Mouse (Mus musculus) MEL (cell line): ENCODE data around the gene Gm42957. TPM values are rescaled to one million over a fixed set of nuclear protein-coding genes. Genes with fewer than 3 reads are reported as not detected.

Source experiments
- DNase-seq: peaks from one replicate; pipeline ENCODE4 v3.0.0; 2011; ENCODE audit warnings: low read depth, low spot score
- H3K27ac ChIP-seq: 2 replicates; pipeline ENCODE4 v1.5.1; 2012; ENCODE audit warnings: low read depth, mild to moderate bottlenecking, control low read depth, low read length, moderate library complexity; ENCODE audit not compliant: control insufficient read depth
- H3K27me3 ChIP-seq, 2 experiments: fragments of 150-350 bp in 1 of 2; sonication (generic) in 1 of 2; 2 replicates each; pipeline ENCODE4 v1.6.1; 2012; ENCODE audit warnings: low read length in 2 of 2, mild to moderate bottlenecking in 2 of 2, improper control_type of control experiment in 1 of 2, moderate library complexity in 1 of 2; ENCODE audit not compliant: insufficient read depth in 2 of 2, control insufficient read depth in 1 of 2
- H3K36me3 ChIP-seq, 2 experiments: 2 replicates each; pipeline ENCODE4 v1.6.1; 2012 to 2014; ENCODE audit warnings: low read length in 2 of 2, improper control_type of control experiment in 1 of 2, inconsistent platforms in 1 of 2, mild to moderate bottlenecking in 1 of 2; ENCODE audit not compliant: insufficient read depth in 2 of 2, control insufficient read depth in 1 of 2
- H3K4me1 ChIP-seq, 2 experiments: fragments of 150-350 bp in 1 of 2; sonication (generic) in 1 of 2; 2 replicates each; pipeline ENCODE4 v1.6.1; 2012; ENCODE audit warnings: low read length in 2 of 2, improper control_type of control experiment in 1 of 2, mild to moderate bottlenecking in 1 of 2; ENCODE audit not compliant: insufficient read depth in 2 of 2, control insufficient read depth in 1 of 2
- H3K4me3 ChIP-seq, 2 experiments: fragments of 150-350 bp in 1 of 2; sonication (generic) in 1 of 2; 2 replicates each; pipeline ENCODE4 v1.5.1; 2012; ENCODE audit warnings: low read depth in 2 of 2, low read length in 2 of 2, mild to moderate bottlenecking in 2 of 2, moderate library complexity in 2 of 2, control low read depth in 1 of 2, improper control_type of control experiment in 1 of 2; ENCODE audit not compliant: control insufficient read depth in 1 of 2, insufficient read depth in 1 of 2
- H3K79me2 ChIP-seq: 2 replicates; pipeline ENCODE4 v1.6.1; 2012; ENCODE audit warnings: mild to moderate bottlenecking, low read length, moderate library complexity; ENCODE audit not compliant: control insufficient read depth, poor library complexity, insufficient read depth
- H3K9ac ChIP-seq: 2 replicates; pipeline ENCODE4 v1.6.1; 2012; ENCODE audit warnings: low read depth, mild to moderate bottlenecking, control low read depth, low read length, moderate library complexity; ENCODE audit not compliant: control insufficient read depth, poor library complexity, severe bottlenecking
- H3K9me3 ChIP-seq: fragments of 150-350 bp; sonication (generic); replicated peaks from 2 replicates; pipeline ENCODE4 v1.6.1; 2012; ENCODE audit warnings: mild to moderate bottlenecking, low read length, improper control_type of control experiment, moderate library complexity; ENCODE audit not compliant: insufficient read depth
- BHLHE40 ChIP-seq: IDR thresholded peaks from 2 replicates; pipeline ENCODE4 v1.6.1; 2012; ENCODE audit warnings: low read depth, mild to moderate bottlenecking, inconsistent platforms, low read length, improper control_type of control experiment, borderline replicate concordance
- CTCF ChIP-seq, 3 experiments: IDR thresholded peaks in 2 of 3; conservative IDR thresholded peaks in 1 of 3; 2 replicates each; pipeline ENCODE4 v1.5.1; 2011 to 2012; ENCODE audit warnings: low read length in 3 of 3, low read depth in 2 of 3, mild to moderate bottlenecking in 2 of 3, improper control_type of control experiment in 1 of 3, inconsistent platforms in 1 of 3, mixed read lengths in 1 of 3, moderate library complexity in 1 of 3; ENCODE audit not compliant: control insufficient read depth in 1 of 3, insufficient read depth in 1 of 3, poor library complexity in 1 of 3, severe bottlenecking in 1 of 3
- E2F4 ChIP-seq: IDR thresholded peaks from 2 replicates; pipeline ENCODE4 v1.6.1; 2011; ENCODE audit warnings: low read depth, low read length, improper control_type of control experiment, borderline replicate concordance
- ELF1 ChIP-seq: IDR thresholded peaks from 2 replicates; pipeline ENCODE4 v1.6.1; 2014; ENCODE audit warnings: low read depth, mild to moderate bottlenecking, inconsistent platforms, low read length, improper control_type of control experiment, moderate library complexity
- EP300 ChIP-seq, 2 experiments: IDR thresholded peaks; 2 replicates each; pipeline ENCODE4 v1.6.1; 2011; ENCODE audit warnings: improper control_type of control experiment in 2 of 2, low read length in 2 of 2, low read depth in 1 of 2, mild to moderate bottlenecking in 1 of 2
- ETS1 ChIP-seq: IDR thresholded peaks from 2 replicates; pipeline ENCODE4 v1.6.1; 2012; ENCODE audit warnings: low read depth, mild to moderate bottlenecking, inconsistent platforms, low read length, improper control_type of control experiment, moderate library complexity
- GABPA ChIP-seq: IDR thresholded peaks from 2 replicates; pipeline ENCODE4 v1.6.1; 2012; ENCODE audit warnings: low read depth, mild to moderate bottlenecking, inconsistent platforms, low read length, improper control_type of control experiment, moderate library complexity
- GATA1 ChIP-seq: IDR thresholded peaks from 2 replicates; pipeline ENCODE4 v1.6.1; 2011; ENCODE audit warnings: low read depth, low read length, improper control_type of control experiment
- HCFC1 ChIP-seq: IDR thresholded peaks from 2 replicates; pipeline ENCODE4 v1.6.1; 2012; ENCODE audit warnings: low read depth, mild to moderate bottlenecking, inconsistent platforms, low read length, improper control_type of control experiment, moderate library complexity
- JUND ChIP-seq: IDR thresholded peaks from 2 replicates; pipeline ENCODE4 v1.6.1; 2011; ENCODE audit warnings: low read depth, mild to moderate bottlenecking, improper control_type of control experiment, low read length
- KAT2A ChIP-seq: conservative IDR thresholded peaks from 2 replicates; pipeline ENCODE4 v1.6.1; 2012; ENCODE audit warnings: low read depth, low read length, improper control_type of control experiment, inconsistent platforms
- MAFK ChIP-seq: IDR thresholded peaks from 2 replicates; pipeline ENCODE4 v1.6.1; 2011; ENCODE audit warnings: low read depth, mild to moderate bottlenecking, low read length, improper control_type of control experiment, borderline replicate concordance
- MAX ChIP-seq: IDR thresholded peaks from 2 replicates; pipeline ENCODE4 v1.6.1; 2011; ENCODE audit warnings: low read length, improper control_type of control experiment
- MAZ ChIP-seq: IDR thresholded peaks from 2 replicates; pipeline ENCODE4 v1.6.1; 2012; ENCODE audit warnings: low read depth, mild to moderate bottlenecking, inconsistent platforms, low read length, improper control_type of control experiment
- MXI1 ChIP-seq: IDR thresholded peaks from 2 replicates; pipeline ENCODE4 v1.6.1; 2011; ENCODE audit warnings: mild to moderate bottlenecking, low read depth, low read length, improper control_type of control experiment
- MYB ChIP-seq: IDR thresholded peaks from 2 replicates; pipeline ENCODE4 v1.6.1; 2011; ENCODE audit warnings: mild to moderate bottlenecking, low read depth, low read length, improper control_type of control experiment
- MYC ChIP-seq: IDR thresholded peaks from 2 replicates; pipeline ENCODE4 v1.6.1; 2011; ENCODE audit warnings: low read depth, mild to moderate bottlenecking, low read length, improper control_type of control experiment, moderate library complexity
- NELFE ChIP-seq: IDR thresholded peaks from 2 replicates; pipeline ENCODE4 v1.6.1; 2011; ENCODE audit warnings: low read depth, low read length, improper control_type of control experiment
- NRF1 ChIP-seq: IDR thresholded peaks from 2 replicates; pipeline ENCODE4 v1.6.1; 2014; ENCODE audit warnings: low read depth, mild to moderate bottlenecking, inconsistent platforms, low read length, improper control_type of control experiment, moderate library complexity; ENCODE audit not compliant: poor library complexity, insufficient read depth, severe bottlenecking
- POLR2A ChIP-seq, 2 experiments: IDR thresholded peaks; 2 replicates each; pipeline ENCODE4 v1.6.1; 2011 to 2012; ENCODE audit warnings: low read length in 2 of 2, mild to moderate bottlenecking in 2 of 2, control low read depth in 1 of 2, improper control_type of control experiment in 1 of 2, low read depth in 1 of 2, moderate library complexity in 1 of 2; ENCODE audit not compliant: control insufficient read depth in 1 of 2, insufficient read depth in 1 of 2, poor library complexity in 1 of 2
- POLR2AphosphoS2 ChIP-seq: IDR thresholded peaks from 2 replicates; pipeline ENCODE4 v1.6.1; 2011; ENCODE audit warnings: low read length, improper control_type of control experiment
- POLR2AphosphoS5 ChIP-seq: IDR thresholded peaks from 2 replicates; pipeline ENCODE4 v1.6.1; 2012; ENCODE audit warnings: low read depth, borderline replicate concordance, mild to moderate bottlenecking, inconsistent platforms, low read length, moderate library complexity, mixed read lengths
- RAD21 ChIP-seq: IDR thresholded peaks from 2 replicates; pipeline ENCODE4 v1.6.1; 2011; ENCODE audit warnings: mild to moderate bottlenecking, low read depth, low read length, improper control_type of control experiment
- RCOR1 ChIP-seq: IDR thresholded peaks from 2 replicates; pipeline ENCODE4 v1.6.1; 2012; ENCODE audit warnings: low read depth, mild to moderate bottlenecking, inconsistent platforms, low read length, improper control_type of control experiment
- SIN3A ChIP-seq: IDR thresholded peaks from 2 replicates; pipeline ENCODE4 v1.6.1; 2012; ENCODE audit warnings: low read length, improper control_type of control experiment, inconsistent platforms
- SMC3 ChIP-seq: IDR thresholded peaks from 2 replicates; pipeline ENCODE4 v1.6.1; 2011; ENCODE audit warnings: low read depth, low read length, improper control_type of control experiment
- TAL1 ChIP-seq: IDR thresholded peaks from 2 replicates; pipeline ENCODE4 v1.6.1; 2012; ENCODE audit warnings: mild to moderate bottlenecking, inconsistent platforms, low read length, moderate library complexity, mixed read lengths
- TBP ChIP-seq: IDR thresholded peaks from 2 replicates; pipeline ENCODE4 v1.8.0; 2011; ENCODE audit warnings: low read depth, low read length, improper control_type of control experiment
- TCF12 ChIP-seq: IDR thresholded peaks from 2 replicates; pipeline ENCODE4 v1.6.1; 2014; ENCODE audit warnings: low read depth, mild to moderate bottlenecking, inconsistent platforms, low read length, improper control_type of control experiment, moderate library complexity
- UBTF ChIP-seq: IDR thresholded peaks from 2 replicates; pipeline ENCODE4 v1.6.1; 2012; ENCODE audit warnings: low read depth, mild to moderate bottlenecking, inconsistent platforms, low read length, improper control_type of control experiment, moderate library complexity, borderline replicate concordance; ENCODE audit not compliant: insufficient read depth
- USF1 ChIP-seq: IDR thresholded peaks from 2 replicates; pipeline ENCODE4 v1.6.1; 2014; ENCODE audit warnings: low read depth, mild to moderate bottlenecking, inconsistent platforms, low read length, improper control_type of control experiment, moderate library complexity
- USF2 ChIP-seq, 2 experiments: IDR thresholded peaks; 2 replicates each; pipeline ENCODE4 v1.6.1; 2011 to 2012; ENCODE audit warnings: improper control_type of control experiment in 2 of 2, low read length in 2 of 2, borderline replicate concordance in 1 of 2, inconsistent platforms in 1 of 2, low read depth in 1 of 2, mild to moderate bottlenecking in 1 of 2; ENCODE audit not compliant: insufficient read depth in 1 of 2
- ZC3H11A ChIP-seq: IDR thresholded peaks from 2 replicates; pipeline ENCODE4 v1.6.1; 2012; ENCODE audit warnings: low read depth, mild to moderate bottlenecking, inconsistent platforms, low read length, improper control_type of control experiment
- ZKSCAN1 ChIP-seq: IDR thresholded peaks from 2 replicates; pipeline ENCODE4 v1.6.1; 2012; ENCODE audit warnings: low read depth, mild to moderate bottlenecking, inconsistent platforms, low read length, improper control_type of control experiment, moderate library complexity
- ZMIZ1 ChIP-seq: IDR thresholded peaks from 2 replicates; pipeline ENCODE4 v1.6.1; 2012; ENCODE audit warnings: low read depth, mild to moderate bottlenecking, inconsistent platforms, low read length, improper control_type of control experiment, moderate library complexity
- ZNF384 ChIP-seq: IDR thresholded peaks from 2 replicates; pipeline ENCODE4 v1.6.1; 2012; ENCODE audit warnings: low read depth, mild to moderate bottlenecking, inconsistent platforms, low read length, improper control_type of control experiment
- polyA plus RNA-seq, 2 experiments: library from polyadenylated mRNA; stranded (reverse) in 1 of 2; unstranded in 1 of 2; fragments of >175 nt in 1 of 2; fragments of >200 nt in 1 of 2; gene quantifications; 2 replicates each; pipeline versions ENCODE4 v1.2.1 to v1.2.4; 2012; ENCODE audit warnings: low replicate concordance in 2 of 2, low read depth in 1 of 2; ENCODE audit not compliant: insufficient read length in 2 of 2, insufficient read depth in 1 of 2, missing spikeins in 1 of 2
- total RNA-seq: library from RNA; depleted of rRNA; stranded (reverse); fragments of 300-350 nt; gene quantifications from 2 replicates; pipeline ENCODE4 v1.2.3, GENCODE M21; 2012

Gm42957 gene
- total and polyA plus RNA-seq, 3 experiments = 0.06 to 0.19 TPM; not detected in 1

- H3K4me1 ChIP-seq = peaks cover 8 to 9% of the 10 kb centered on the region in 2 experiments
- H3K79me2 ChIP-seq = no peaks in the 10 kb centered on the region; the same call in 1 of the 2 replicates
- no peaks in the 10 kb centered on the region for H3K27me3 ChIP-seq
- H3K36me3 ChIP-seq = peaks cover 0 to 7% of the 10 kb centered on the region in 2 experiments; a peak in 2 of 4 replicates
- peak overlapping the region; percentile 21 for H3K27ac ChIP-seq
- H3K9me3 ChIP-seq = no peaks in the 10 kb centered on the region
- peak overlapping the region; percentile 74 for H3K9ac ChIP-seq
- peak overlapping the region; percentile 60 to 66 for H3K4me3 ChIP-seq
- peak; percentile 84 for DNase-seq
- TF ChIP-seq USF2 (IDR thresholded peaks at IDR 0.05; ENCODE audit: borderline replicate concordance in 1 of 2, insufficient read depth in 1 of 2, low read depth in 1 of 2, low read length in 2 of 2) (no peak), JUND (no peak), MAFK (no peak), ZC3H11A (no peak), POLR2AphosphoS2 (peak; percentile 44; the same call in 1 of the 2 replicates), GABPA (no peak), BHLHE40 (no peak), CTCF (IDR thresholded peaks at IDR 0.05 in 2 of 3, conservative IDR thresholded peaks at IDR 0.05 in 1 of 3; ENCODE audit: control insufficient read depth in 1 of 3, insufficient read depth in 1 of 3, low read depth in 2 of 3, low read length in 3 of 3, poor library complexity in 1 of 3, severe bottlenecking in 1 of 3) (no peak), TCF12 (0 out of 2 replicates have a peak, but pooled peaks have one; percentile 9), RCOR1 (no peak), NRF1 (peak; percentile 72), ZNF384 (no peak), RAD21 (no peak), ZKSCAN1 (no peak), MYC (0 out of 2 replicates have a peak, but pooled peaks have one; percentile 62), POLR2A (IDR thresholded peaks at IDR 0.05; ENCODE audit: control insufficient read depth in 1 of 2, insufficient read depth in 1 of 2, low read depth in 1 of 2, low read length in 2 of 2, poor library complexity in 1 of 2) (no peak), TAL1 (no peak), HCFC1 (peak; percentile 37; the same call in 1 of the 2 replicates), SMC3 (no peak), GATA1 (no peak), TBP (no peak), POLR2AphosphoS5 (no peak), MAZ (peak; percentile 82; the same call in 1 of the 2 replicates), E2F4 (no peak), MXI1 (peak; percentile 69), EP300 (IDR thresholded peaks at IDR 0.05; ENCODE audit: low read depth in 1 of 2, low read length in 2 of 2) (peak in 1 of 2 experiments; percentile 35; a peak in 1 of 4 replicates), ZMIZ1 (no peak; the same call in 1 of the 2 replicates), SIN3A (peak; percentile 68), USF1 (no peak), ETS1 (peak; percentile 7; the same call in 1 of the 2 replicates), UBTF (0 out of 2 replicates have a peak, but pooled peaks have one; percentile 50), MAX (peak; percentile 43), NELFE (peak; percentile 56; the same call in 1 of the 2 replicates), ELF1 (no peak), KAT2A (no peak), MYB (no peak)
These were observed 34.0 kb upstream of the Gm42957 start for GRCm38 (mm10) chr3:96601251-96601787.
